Mouse (Mus musculus) liver, postnatal 0 days (tissue): ENCODE measurements around the gene Kifc3. TPM values are rescaled to one million over a fixed set of nuclear protein-coding genes. Genes with fewer than 3 reads are reported as not detected.
"Not testable (repeated sequence)": the region's sequence is repeated elsewhere in the genome, so short reads cannot be mapped to it uniquely, and the experiment has no call there.

ENCODE experiments used
- ATAC-seq: fragments of 200-750 bp; cut with Nextera tagmentation; 2 replicates; pipeline ENCODE4 v1.8.0; 2017; ENCODE audit warnings: mild to moderate bottlenecking, moderate library complexity
- DNase-seq: peaks from one replicate; pipeline ENCODE4 v3.0.0-alpha.2; 2016
- H3K27ac ChIP-seq: fragments of 300-500 bp; sonication (generic); 2 replicates; pipeline ENCODE4 v1.5.1; 2014; ENCODE audit warnings: antibody characterized with exemption, moderate library complexity, mild to moderate bottlenecking, low read depth
- H3K27me3 ChIP-seq: fragments of 300-500 bp; sonication (generic); 2 replicates; pipeline ENCODE4 v1.6.1; 2014; ENCODE audit warnings: low read length, control low read depth, mixed read lengths; ENCODE audit not compliant: insufficient read depth
- H3K36me3 ChIP-seq: fragments of 300-500 bp; sonication (generic); replicated peaks from 2 replicates; pipeline ENCODE4 v1.6.1; 2014; ENCODE audit warnings: mild to moderate bottlenecking, control low read depth, low read length, moderate library complexity, mixed read lengths; ENCODE audit not compliant: insufficient read depth
- H3K4me1 ChIP-seq: fragments of 300-500 bp; sonication (generic); 2 replicates; pipeline ENCODE4 v1.6.1; 2014; ENCODE audit warnings: antibody characterized with exemption, mild to moderate bottlenecking, control low read depth; ENCODE audit not compliant: insufficient read depth
- H3K4me2 ChIP-seq: fragments of 300-500 bp; sonication (generic); 2 replicates; pipeline ENCODE4 v1.6.1; 2014; ENCODE audit warnings: low read depth, mild to moderate bottlenecking, low read length, moderate library complexity, mixed read lengths
- H3K4me3 ChIP-seq: fragments of 300-500 bp; sonication (generic); 2 replicates; pipeline ENCODE4 v1.5.1; 2014; ENCODE audit warnings: low read depth, low read length
- H3K9ac ChIP-seq: fragments of 300-500 bp; sonication (generic); replicated peaks from 2 replicates; pipeline ENCODE4 v1.6.1; 2014; ENCODE audit warnings: mild to moderate bottlenecking, moderate library complexity
- H3K9me3 ChIP-seq: fragments of 300-500 bp; sonication (generic); 2 replicates; pipeline ENCODE4 v1.6.1; 2016; ENCODE audit warnings: mild to moderate bottlenecking, control low read depth, low read length, mixed read lengths
- CTCF ChIP-seq: sonication (generic); IDR thresholded peaks from 2 replicates; pipeline ENCODE4 v1.5.1; 2016; ENCODE audit warnings: antibody characterized with exemption, low read depth
- EP300 ChIP-seq: IDR thresholded peaks from 2 replicates; pipeline ENCODE4 v1.6.1; 2016; ENCODE audit warnings: antibody characterized with exemption, low read depth, mild to moderate bottlenecking
- WGBS: fragments of 180-500 bp; shearing (Covaris S2); extraction: QIAGEN DNeasy Blood & Tissue Kit; methylation state at CpG from one replicate; pipeline ENCODE4 v1.1.7; 2014; ENCODE audit not compliant: insufficient replicate concordance; 5-methylcytosine and 5-hydroxymethylcytosine counted together
- polyA plus RNA-seq: library from polyadenylated mRNA; unstranded; fragments of >200 nt; fragmentation: Nextera tagmentation; extraction: Ambion mirVana; gene quantifications from 2 replicates; pipeline ENCODE4 v1.2.1, GENCODE M21; 2015

Kifc3 gene
- polyA plus RNA-seq, 1 experiment from 2014 or later: 5.4 TPM

DNA sequence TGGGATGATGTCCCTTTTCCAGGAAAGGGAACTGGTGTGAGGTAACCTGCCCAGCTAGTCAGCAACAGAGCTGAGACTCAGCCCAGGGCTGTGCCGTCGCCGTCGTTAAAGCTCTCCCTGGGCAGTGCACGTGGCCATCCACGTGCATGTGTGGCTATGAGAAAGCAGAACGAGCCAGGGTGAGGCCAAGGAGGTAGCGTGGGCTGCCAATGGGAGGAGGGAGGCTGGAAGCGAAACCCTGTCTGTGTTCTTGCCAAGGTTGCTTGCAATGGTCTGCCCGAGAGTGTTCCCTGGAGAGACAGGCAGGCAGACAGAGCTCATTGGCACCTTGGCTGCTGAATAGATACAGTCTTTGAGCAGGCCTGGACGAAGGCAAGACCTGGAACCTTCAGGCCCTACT, 36.7 kb downstream of the Kifc3 start:
- no peaks in the 10 kb centered on the region for H3K36me3 ChIP-seq
- no peaks in the 10 kb centered on the region for H3K27me3 ChIP-seq
- no peak overlapping the region for H3K27ac ChIP-seq
- H3K4me2 ChIP-seq: no peak overlapping the region
- WGBS: 59% methylated on average over 11 of the region's 11 CpGs
- H3K9ac ChIP-seq: no peak overlapping the region
- H3K4me1 ChIP-seq: no peaks in the 10 kb centered on the region
- DNase-seq: no peak
- H3K4me3 ChIP-seq: no peak overlapping the region
- ATAC-seq: no peak
- TF ChIP-seq EP300 (no peak), CTCF (no peak)
- H3K9me3 ChIP-seq: no peaks in the 10 kb centered on the region

DNA sequence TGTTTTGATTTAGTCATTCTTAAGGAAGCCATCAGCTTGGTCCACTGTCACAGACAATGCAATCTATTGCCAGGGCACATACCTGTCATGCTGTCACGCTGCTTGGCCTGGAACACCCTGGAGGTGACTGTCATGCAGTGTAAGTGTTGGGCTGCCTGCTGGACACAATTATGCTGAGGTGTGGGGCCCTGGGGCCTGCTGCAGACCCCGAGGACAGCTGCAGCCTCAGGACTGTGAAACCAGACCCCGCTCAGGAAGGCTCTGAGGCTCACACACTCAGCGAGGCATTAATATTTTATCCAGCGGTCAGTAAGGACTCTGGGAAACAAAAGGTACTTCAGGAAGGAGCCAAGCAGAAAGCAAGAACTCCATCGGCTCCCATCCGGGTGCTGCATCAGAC, 38.1 kb downstream of the Kifc3 start:
- TF ChIP-seq CTCF (no peak), EP300 (no peak)
- Histone ChIP-seq H3K4me3 (no peak overlapping the region), H3K4me2 (no peak overlapping the region), H3K9ac (no peak overlapping the region), H3K4me1 (no peaks in the 10 kb centered on the region), H3K36me3 (no peaks in the 10 kb centered on the region), H3K27ac (no peak overlapping the region), H3K9me3 (no peaks in the 10 kb centered on the region), H3K27me3 (no peaks in the 10 kb centered on the region)
- ATAC-seq (no peak), DNase-seq (no peak)
- 70% methylated on average over 7 of the region's 7 CpGs for WGBS

DNA sequence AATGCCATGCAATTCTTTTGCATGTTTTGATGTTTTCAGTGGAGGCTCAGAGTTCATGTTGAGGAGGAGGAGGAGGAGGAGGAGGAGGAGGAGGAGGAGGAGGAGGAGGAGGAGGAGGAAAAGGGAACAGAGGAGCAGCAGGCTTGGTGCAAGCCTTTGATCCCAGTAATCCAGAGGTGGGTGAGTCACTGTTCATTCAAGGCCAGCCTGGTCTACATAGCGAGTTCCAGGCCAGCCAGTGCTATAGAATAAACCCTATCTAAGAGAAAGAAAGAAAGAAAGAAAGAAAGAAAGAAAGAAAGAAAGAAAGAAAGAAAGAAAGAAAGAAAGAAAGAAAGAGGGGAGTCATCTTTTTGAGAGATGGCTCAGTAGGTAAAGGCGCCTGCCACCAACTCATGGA, 38.6 kb downstream of the Kifc3 start:
- not testable (repeated sequence) for H3K9me3 ChIP-seq, H3K4me1 ChIP-seq, H3K27ac ChIP-seq, H3K27me3 ChIP-seq, ATAC-seq, H3K36me3 ChIP-seq, H3K4me3 ChIP-seq, H3K4me2 ChIP-seq, DNase-seq, H3K9ac ChIP-seq
- WGBS: 77% methylated on average over 2 of the region's 2 CpGs

DNA sequence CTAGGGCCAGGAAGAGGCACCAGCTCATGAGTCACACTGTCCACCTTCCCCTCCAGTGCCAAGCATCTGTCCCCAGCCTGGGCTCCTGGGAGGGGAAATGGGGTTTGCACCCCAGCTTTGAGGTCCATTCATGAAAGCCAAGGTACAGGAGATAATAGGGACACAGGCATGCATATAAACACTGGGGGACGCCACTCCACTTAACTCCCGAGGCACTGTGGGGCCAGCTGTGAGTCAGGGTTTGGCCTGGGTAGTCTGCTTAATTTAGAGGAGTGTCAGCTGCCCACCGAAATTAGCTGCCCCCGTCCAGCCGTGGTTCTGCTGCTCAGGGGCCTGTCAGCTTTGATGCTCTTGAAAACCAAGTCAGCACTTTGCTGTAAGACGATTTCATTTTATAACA, 39.8 kb downstream of the Kifc3 start:
- Histone ChIP-seq H3K27me3 (no peaks in the 10 kb centered on the region), H3K9ac (no peak overlapping the region), H3K36me3 (no peaks in the 10 kb centered on the region), H3K4me3 (no peak overlapping the region), H3K4me2 (no peak overlapping the region), H3K4me1 (peaks cover 2% of the 10 kb centered on the region; the same call in 1 of the 2 replicates), H3K9me3 (no peaks in the 10 kb centered on the region), H3K27ac (no peak overlapping the region)
- ATAC-seq: no peak
- TF ChIP-seq CTCF (no peak), EP300 (no peak)
- WGBS: 57% methylated on average over 6 of the region's 6 CpGs
- no peak for DNase-seq

DNA sequence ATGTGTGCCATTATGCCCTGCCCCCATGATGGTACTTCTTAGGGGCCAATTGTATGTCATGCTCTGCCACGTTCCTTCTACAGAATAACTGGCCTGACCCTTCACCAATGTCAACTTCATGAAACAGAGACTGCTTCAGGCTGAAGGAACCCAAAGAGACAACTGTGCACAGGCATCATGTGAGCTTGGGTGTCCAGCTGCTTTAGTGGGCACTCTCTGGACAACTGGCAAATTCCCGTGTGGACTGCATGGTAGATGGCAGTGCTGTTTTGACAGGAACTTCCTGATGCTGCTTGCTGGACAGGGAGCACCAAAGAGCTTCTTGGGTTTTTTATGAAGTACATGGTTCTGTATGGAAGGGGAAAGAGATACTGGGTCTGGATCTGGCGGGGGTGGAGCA, 43.3 kb downstream of the Kifc3 start:
- peaks cover 3% of the 10 kb centered on the region; the same call in 1 of the 2 replicates for H3K4me1 ChIP-seq
- WGBS: 60% methylated on average over 3 of the region's 3 CpGs
- H3K27ac ChIP-seq: no peak overlapping the region
- no peaks in the 10 kb centered on the region for H3K27me3 ChIP-seq
- H3K36me3 ChIP-seq: no peaks in the 10 kb centered on the region
- no peaks in the 10 kb centered on the region for H3K9me3 ChIP-seq
- no peak overlapping the region for H3K4me3 ChIP-seq
- DNase-seq (no peak), ATAC-seq (no peak)
- H3K9ac ChIP-seq: no peak overlapping the region
- TF ChIP-seq EP300: no peak
- no peak for TF ChIP-seq CTCF
- no peak overlapping the region for H3K4me2 ChIP-seq

- no peaks in the 10 kb centered on the region for H3K36me3 ChIP-seq
- 65% methylated on average over 8 of the region's 8 CpGs for WGBS
- no peak for TF ChIP-seq EP300
- TF ChIP-seq CTCF: no peak
- H3K27ac ChIP-seq: no peak overlapping the region
- no peaks in the 10 kb centered on the region for H3K9me3 ChIP-seq
- no peak overlapping the region for H3K9ac ChIP-seq
- no peak overlapping the region for H3K4me3 ChIP-seq
- ATAC-seq: no peak
- H3K4me1 ChIP-seq: peaks cover 10% of the 10 kb centered on the region
- H3K27me3 ChIP-seq: no peaks in the 10 kb centered on the region
- DNase-seq: no peak
- no peak overlapping the region for H3K4me2 ChIP-seq
These were observed 44.0 kb downstream of the Kifc3 start for GRCm38 (mm10) chr8:95158654-95159053.

GRCm38 (mm10) chr8:95157145-95157544, 45.5 kb downstream of the Kifc3 start:
- DNase-seq: no peak
- Histone ChIP-seq H3K27me3 (no peaks in the 10 kb centered on the region), H3K36me3 (no peaks in the 10 kb centered on the region), H3K4me3 (no peak overlapping the region), H3K9me3 (no peaks in the 10 kb centered on the region), H3K9ac (no peak overlapping the region), H3K4me1 (peaks cover 11% of the 10 kb centered on the region), H3K4me2 (no peak overlapping the region), H3K27ac (no peak overlapping the region)
- 55% methylated on average over 3 of the region's 3 CpGs for WGBS
- ATAC-seq: no peak
- TF ChIP-seq EP300: no peak
